Mouse (Mus musculus): ENCODE measurements around the gene Pheta2. TPM values are rescaled to one million over a fixed set of nuclear protein-coding genes. Genes with fewer than 3 reads are reported as not detected.

Pheta2 gene
- polyA plus RNA-seq, 1 experiment from 2014 or later = 12.0 TPM

- DNase-seq (ENCODE audit: low spot score) = no peak
- peaks cover 36% of the 10 kb centered on the region for H3K36me3 ChIP-seq
- H3K4me3 ChIP-seq = no peak overlapping the region
- 82% methylated on average over 12 of the region's 12 CpGs for WGBS
- peaks cover 6% of the 10 kb centered on the region for H3K27me3 ChIP-seq (ENCODE audit: insufficient read depth, poor library complexity, severe bottlenecking)
- H3K4me1 ChIP-seq = peaks cover 38% of the 10 kb centered on the region
- no peaks in the 10 kb centered on the region for H3K9me3 ChIP-seq
- H3K27ac ChIP-seq = no peak overlapping the region
Measured at GRCm38 (mm10) chr15:82336629-82337028, 2.1 kb upstream of the Pheta2 start.

- Histone ChIP-seq H3K27ac (peak overlapping the region; percentile 91), H3K36me3 (peaks cover 36% of the 10 kb centered on the region), H3K4me1 (peaks cover 45% of the 10 kb centered on the region), H3K9me3 (no peaks in the 10 kb centered on the region), H3K4me3 (peak overlapping the region; percentile 68), H3K27me3 (ENCODE audit: insufficient read depth, poor library complexity, severe bottlenecking) (peaks cover 6% of the 10 kb centered on the region)
- 44% methylated on average over 4 of the region's 4 CpGs for WGBS
- no peak for DNase-seq (ENCODE audit: low spot score)
Measured at GRCm38 (mm10) chr15:82337875-82338274, 867 bp upstream of the Pheta2 start.

GRCm38 (mm10) chr15:82339150-82339549 is 408 bp downstream of the Pheta2 start:
- Histone ChIP-seq H3K4me3 (peak overlapping the region; percentile 68), H3K4me1 (peaks cover 48% of the 10 kb centered on the region), H3K27ac (peak overlapping the region; percentile 91), H3K27me3 (ENCODE audit: insufficient read depth, poor library complexity, severe bottlenecking) (peaks cover 6% of the 10 kb centered on the region), H3K9me3 (no peaks in the 10 kb centered on the region), H3K36me3 (peaks cover 35% of the 10 kb centered on the region)
- WGBS = 63% methylated on average over 10 of the region's 10 CpGs
- no peak for DNase-seq (ENCODE audit: low spot score)

- Histone ChIP-seq H3K4me3 (0 out of 2 replicates have a peak overlapping the region, but pooled peaks have one; percentile 68), H3K27me3 (ENCODE audit: insufficient read depth, poor library complexity, severe bottlenecking) (peaks cover 6% of the 10 kb centered on the region), H3K36me3 (peaks cover 29% of the 10 kb centered on the region), H3K27ac (peak overlapping the region; percentile 91; the same call in 1 of the 2 replicates), H3K4me1 (peaks cover 48% of the 10 kb centered on the region), H3K9me3 (no peaks in the 10 kb centered on the region)
- 69% methylated on average over 8 of the region's 8 CpGs for WGBS
- no peak for DNase-seq (ENCODE audit: low spot score)
Measured at GRCm38 (mm10) chr15:82339634-82340254, 1.0 kb downstream of the Pheta2 start.

- DNase-seq (ENCODE audit: low spot score) = peak; percentile 80
- Histone ChIP-seq H3K27ac (peak overlapping the region; percentile 91), H3K27me3 (ENCODE audit: insufficient read depth, poor library complexity, severe bottlenecking) (peaks cover 6% of the 10 kb centered on the region), H3K4me3 (peak overlapping the region; percentile 62), H3K4me1 (peaks cover 48% of the 10 kb centered on the region), H3K9me3 (no peaks in the 10 kb centered on the region), H3K36me3 (peaks cover 21% of the 10 kb centered on the region)
- 30% methylated on average over 21 of the region's 21 CpGs for WGBS
Measured at GRCm38 (mm10) chr15:82340414-82341035, 1.8 kb downstream of the Pheta2 start.

- WGBS = under 1% methylated on average over 40 of the region's 40 CpGs
- Histone ChIP-seq H3K27me3 (ENCODE audit: insufficient read depth, poor library complexity, severe bottlenecking) (peaks cover 6% of the 10 kb centered on the region), H3K27ac (peak overlapping the region; percentile 91), H3K9me3 (no peaks in the 10 kb centered on the region), H3K4me1 (peaks cover 48% of the 10 kb centered on the region), H3K4me3 (peak overlapping the region; percentile 62), H3K36me3 (peaks cover 16% of the 10 kb centered on the region)
- peak; percentile 93 for DNase-seq (ENCODE audit: low spot score)
Measured at GRCm38 (mm10) chr15:82341036-82341501, 2.3 kb downstream of the Pheta2 start.

- H3K4me1 ChIP-seq = peaks cover 51% of the 10 kb centered on the region
- H3K4me3 ChIP-seq = peak overlapping the region; percentile 62
- peaks cover 7% of the 10 kb centered on the region; the same call in 1 of the 2 replicates for H3K36me3 ChIP-seq
- peaks cover 6% of the 10 kb centered on the region for H3K27me3 ChIP-seq (ENCODE audit: insufficient read depth, poor library complexity, severe bottlenecking)
- no peaks in the 10 kb centered on the region for H3K9me3 ChIP-seq
- peak overlapping the region; percentile 91 for H3K27ac ChIP-seq
- 33% methylated on average over 15 of the region's 15 CpGs for WGBS
- DNase-seq (ENCODE audit: low spot score) = peak; percentile 93
Measured at GRCm38 (mm10) chr15:82341675-82342542, 3.2 kb downstream of the Pheta2 start.

- Histone ChIP-seq H3K4me3 (peak overlapping the region; percentile 62; the same call in 1 of the 2 replicates), H3K27me3 (ENCODE audit: insufficient read depth, poor library complexity, severe bottlenecking) (peaks cover 6% of the 10 kb centered on the region), H3K4me1 (peaks cover 52% of the 10 kb centered on the region), H3K27ac (peak overlapping the region; percentile 91), H3K36me3 (peaks cover 7% of the 10 kb centered on the region; the same call in 1 of the 2 replicates), H3K9me3 (no peaks in the 10 kb centered on the region)
- WGBS = 78% methylated on average over 5 of the region's 5 CpGs
- peak; percentile 71 for DNase-seq (ENCODE audit: low spot score)
Measured at GRCm38 (mm10) chr15:82342543-82342935, 3.8 kb downstream of the Pheta2 start.

GRCm38 (mm10) chr15:82343368-82344287 is 4.9 kb downstream of the Pheta2 start:
- H3K36me3 ChIP-seq = peaks cover 16% of the 10 kb centered on the region
- peaks cover 48% of the 10 kb centered on the region for H3K4me1 ChIP-seq
- H3K4me3 ChIP-seq = no peak overlapping the region
- 90% methylated on average over 27 of the region's 27 CpGs for WGBS
- H3K9me3 ChIP-seq = no peaks in the 10 kb centered on the region
- peak overlapping the region; percentile 9; the same call in 1 of the 2 replicates for H3K27ac ChIP-seq
- peaks cover 6% of the 10 kb centered on the region for H3K27me3 ChIP-seq (ENCODE audit: insufficient read depth, poor library complexity, severe bottlenecking)
- DNase-seq (ENCODE audit: low spot score) = peak; percentile 73

GRCm38 (mm10) chr15:82344971-82345370 is 6.2 kb downstream of the Pheta2 start:
- Histone ChIP-seq H3K4me1 (peaks cover 41% of the 10 kb centered on the region), H3K36me3 (peaks cover 30% of the 10 kb centered on the region), H3K27ac (peak overlapping the region; percentile 9; the same call in 1 of the 2 replicates), H3K4me3 (no peak overlapping the region), H3K9me3 (no peaks in the 10 kb centered on the region), H3K27me3 (ENCODE audit: insufficient read depth, poor library complexity, severe bottlenecking) (peaks cover 6% of the 10 kb centered on the region)
- peak; percentile 70 for DNase-seq (ENCODE audit: low spot score)
- WGBS = 79% methylated on average over 6 of the region's 6 CpGs

GRCm38 (mm10) chr15:82345820-82346470 is 7.2 kb downstream of the Pheta2 start:
- H3K36me3 ChIP-seq = peaks cover 39% of the 10 kb centered on the region
- peaks cover 34% of the 10 kb centered on the region for H3K4me1 ChIP-seq
- under 1% methylated on average over 51 of the region's 51 CpGs for WGBS
- peak; percentile 99 for DNase-seq (ENCODE audit: low spot score)
- H3K4me3 ChIP-seq = peak overlapping the region; percentile 81
- peak overlapping the region; percentile 98 for H3K27ac ChIP-seq
- H3K27me3 ChIP-seq (ENCODE audit: insufficient read depth, poor library complexity, severe bottlenecking) = no peaks in the 10 kb centered on the region
- no peaks in the 10 kb centered on the region for H3K9me3 ChIP-seq
